Mouse (Mus musculus): ENCODE results near the gene Gm45213. TPM values are rescaled to one million over a fixed set of nuclear protein-coding genes. Genes with fewer than 3 reads are reported as not detected.

Gm45213 gene
- polyA plus RNA-seq (2017; shearing (Covaris generic)), result not detected

DNA sequence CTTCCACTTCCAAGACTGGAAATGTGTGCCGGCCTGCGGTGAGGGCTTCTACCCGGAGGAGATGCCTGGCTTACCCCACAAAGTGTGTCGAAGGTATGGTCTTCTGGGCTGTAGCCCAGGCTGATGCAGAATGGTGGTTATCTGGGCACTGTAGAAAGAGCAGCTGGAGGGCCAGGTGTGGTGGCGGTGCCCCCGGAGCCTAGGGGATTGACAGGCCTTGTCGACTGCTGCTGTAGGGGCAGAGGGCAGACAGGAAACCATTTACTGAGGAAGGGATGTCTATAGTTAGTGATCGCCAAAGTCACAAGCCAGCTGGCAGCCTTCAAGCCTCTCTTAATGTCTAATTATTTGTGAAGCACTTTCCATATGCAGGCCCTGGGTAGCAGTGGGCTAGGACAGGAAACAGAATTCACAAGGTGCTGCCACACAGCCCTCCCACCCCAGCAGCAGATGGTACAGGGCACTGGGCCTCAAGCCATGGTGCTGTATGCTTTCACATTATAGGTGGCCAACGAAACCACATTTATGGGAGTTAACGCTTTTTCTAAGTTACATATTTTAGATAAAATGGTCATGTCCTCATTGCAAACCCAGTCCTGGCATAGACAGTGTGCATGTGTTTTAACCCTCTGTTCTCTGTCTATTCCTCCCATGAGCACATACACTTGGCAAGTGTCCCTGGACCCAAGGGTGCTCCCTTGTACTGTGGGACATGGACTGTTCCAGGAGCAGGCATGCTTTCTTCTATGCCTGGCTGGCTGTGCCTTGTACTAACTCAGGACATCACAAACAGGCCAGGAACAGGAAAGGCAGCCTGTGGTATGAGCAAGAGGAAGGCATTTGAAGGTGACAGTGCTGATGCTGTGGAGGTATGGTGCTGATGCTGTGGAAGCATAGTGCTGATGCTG is at the start of gene Gm45213:
Gene Gm45213 (plus strand): TSS at position 51 of the 908 bp plus-strand sequence.

GRCm38 (mm10) chr7:66058703-66059102 is 15.3 kb downstream of the Gm45213 start, which contains the start of gene Snrpa1:
Gene Snrpa1, plus strand, starts transcription at chr7:66059003.

DNA sequence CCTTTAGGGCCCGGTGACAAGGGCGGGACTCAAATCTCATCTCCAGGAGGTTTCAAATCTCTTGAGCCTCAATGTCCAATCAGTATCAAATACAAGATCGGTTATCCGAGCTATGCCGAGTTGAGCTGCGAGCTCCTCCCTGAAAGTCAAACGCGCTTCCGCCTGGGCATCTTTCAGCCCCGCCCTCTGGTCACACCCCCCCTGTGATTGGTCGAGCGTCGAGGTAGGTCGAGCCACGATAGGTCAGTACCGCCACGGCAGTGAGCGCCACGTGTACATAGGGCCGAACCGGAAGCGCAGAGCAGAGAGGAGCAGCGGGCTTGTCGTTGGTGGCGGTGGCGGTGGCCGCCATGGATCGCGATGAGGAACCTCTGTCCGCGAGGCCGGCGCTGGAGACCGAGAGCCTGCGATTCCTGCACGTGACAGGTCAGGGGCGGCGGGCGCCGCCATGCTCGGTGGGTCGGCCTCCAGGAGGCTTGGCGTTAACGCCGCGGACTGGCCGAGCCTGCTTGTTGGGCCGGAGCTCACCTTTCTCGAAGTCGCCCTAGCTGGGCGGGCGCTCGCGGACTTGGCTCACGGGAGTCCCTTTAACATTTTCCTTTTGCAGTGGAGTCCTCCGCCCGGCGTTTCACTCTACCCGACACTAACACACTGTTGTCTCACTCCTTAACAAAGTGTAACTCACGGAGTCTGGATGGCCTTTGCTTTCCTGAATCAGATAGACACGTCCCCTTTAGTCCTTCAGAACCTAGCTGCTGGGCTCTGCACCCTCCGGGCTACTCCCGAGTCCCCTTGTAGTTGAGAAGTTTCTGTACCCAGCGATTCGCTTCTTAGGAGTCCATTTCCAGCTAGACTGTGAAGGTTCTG is 36.2 kb downstream of the Gm45213 start, which contains the start of gene Selenos:
Gene Selenos (plus strand): TSS at position 286 of the 867 bp plus-strand sequence.

DNA sequence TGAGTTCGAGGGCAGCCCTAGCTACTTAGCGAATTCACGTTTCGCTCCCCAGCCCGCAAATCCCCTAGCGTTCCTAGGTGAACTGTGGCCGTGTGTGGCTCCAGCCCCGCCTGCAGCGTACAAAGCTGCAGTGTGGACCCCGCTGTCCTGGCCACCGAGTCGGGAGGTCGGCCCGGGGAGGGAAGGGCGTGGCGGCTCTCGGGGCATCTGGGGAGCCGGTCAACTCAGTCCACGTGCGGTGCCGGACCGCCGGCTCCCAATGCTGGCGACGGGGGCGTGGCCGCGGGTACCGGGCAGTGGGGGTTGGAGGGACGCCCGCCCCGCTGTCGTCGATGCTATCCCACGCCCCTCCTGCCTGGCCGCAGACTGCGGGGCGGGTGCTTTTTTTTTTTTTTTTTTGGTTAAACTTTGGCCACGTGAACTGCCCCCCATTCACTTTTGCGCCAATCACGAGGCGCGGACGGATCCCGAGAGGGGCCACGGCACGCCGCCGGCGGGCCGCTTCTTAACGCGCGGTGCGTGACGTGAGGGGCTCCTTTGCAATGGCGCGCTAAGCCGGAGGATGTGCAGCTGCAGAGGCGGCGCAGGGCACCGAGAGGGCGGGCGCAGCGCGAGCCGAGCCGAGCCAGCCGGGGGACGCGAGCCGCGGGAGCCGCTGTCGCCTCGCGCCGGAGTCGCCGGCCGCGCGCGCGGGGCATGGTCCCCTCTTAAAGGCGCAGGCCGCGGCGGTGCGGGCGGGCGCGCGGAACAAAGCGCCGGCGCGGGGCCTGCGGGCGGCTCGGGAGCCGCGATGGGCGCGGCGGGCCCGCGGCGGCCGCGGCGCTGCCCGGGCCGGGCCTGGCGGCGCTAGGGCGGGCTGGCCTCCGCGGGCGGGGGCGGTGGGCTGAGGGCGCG is 65.8 kb downstream of the Gm45213 start, which contains the start of gene Chsy1:
Gene Chsy1 (plus strand): TSS at position 555 of the 894 bp plus-strand sequence.

Other genes with a start within 250 kb of the Gm45213 start
- not detected for gene Pcsk6, start 181.9 kb upstream of the Gm45213 start, polyA plus RNA-seq (2017; shearing (Covaris generic))
- 130 TPM for gene Snrpa1, start 15.4 kb downstream of the Gm45213 start, polyA plus RNA-seq (2017; shearing (Covaris generic))
- 168 TPM for gene Selenos, start 36.0 kb downstream of the Gm45213 start, polyA plus RNA-seq (2017; shearing (Covaris generic))
- gene Chsy1, start 65.9 kb downstream of the Gm45213 start, polyA plus RNA-seq (2017; shearing (Covaris generic)), result 1.6 TPM

Data from CD4-positive, CD25-positive, alpha-beta regulatory T cell, adult 9 weeks (primary cell).